Mouse (Mus musculus) ES-E14 (cell line): ENCODE results near the gene Kifc3.

Experiments used
- CHD2 ChIP-seq: IDR thresholded peaks from 2 replicates; pipeline ENCODE4 v1.6.1; 2014; ENCODE audit warnings: mild to moderate bottlenecking, low read depth, low read length, inconsistent platforms
- HCFC1 ChIP-seq: IDR thresholded peaks from 2 replicates; pipeline ENCODE4 v1.6.1; 2012; ENCODE audit warnings: low read length, inconsistent platforms, borderline replicate concordance; ENCODE audit not compliant: insufficient read depth
- MAFK ChIP-seq: IDR thresholded peaks from 2 replicates; pipeline ENCODE4 v1.6.1; 2014; ENCODE audit warnings: mild to moderate bottlenecking, low read depth, low read length, inconsistent platforms; ENCODE audit not compliant: insufficient read depth
- ZC3H11A ChIP-seq: IDR thresholded peaks from 2 replicates; pipeline ENCODE4 v1.6.1; 2012; ENCODE audit warnings: low read depth, mild to moderate bottlenecking, inconsistent platforms, low read length, borderline replicate concordance
- ZNF384 ChIP-seq: IDR thresholded peaks from 2 replicates; pipeline ENCODE4 v1.6.1; 2012; ENCODE audit warnings: low read depth, low read length, inconsistent platforms

- TF ChIP-seq ZC3H11A: no peak
- TF ChIP-seq ZNF384: no peak
- TF ChIP-seq MAFK: no peak
- no peak for TF ChIP-seq HCFC1
- no peak for TF ChIP-seq CHD2
Observed at GRCm38 (mm10) chr8:95155361-95155760, 47.3 kb downstream of the Kifc3 start.
